Mouse (Mus musculus): ENCODE results near the gene Aym1. TPM values are rescaled to one million over a fixed set of nuclear protein-coding genes. Genes with fewer than 3 reads are reported as not detected.

Aym1 gene
- total and polyA plus RNA-seq, 3 experiments = not detected

GRCm38 (mm10) chr5:113407346-113407745, 50.3 kb downstream of the Aym1 start:
- no peak overlapping the region for H3K4me3 ChIP-seq (ENCODE audit: low read depth, low read length)
- H3K36me3 ChIP-seq (replicated peaks) = no peaks in the 10 kb centered on the region
- ATAC-seq (ENCODE audit: extremely low read depth, insufficient number of reproducible peaks, low FRiP score, poor library complexity, severe bottlenecking) (no peak), DNase-seq (ENCODE audit: low spot score) (no peak)
- H3K27me3 ChIP-seq (ENCODE audit: insufficient read depth, low read length) = no peaks in the 10 kb centered on the region
- TF ChIP-seq GATA2 (IDR thresholded peaks at IDR 0.05; ENCODE audit: borderline replicate concordance, low read depth, low read length) (no peak), CTCF (IDR thresholded peaks at IDR 0.05; ENCODE audit: low read depth, low read length) (no peak), POLR2AphosphoS5 (IDR thresholded peaks at IDR 0.05; ENCODE audit: insufficient replicate concordance, low read depth, low read length) (no peak)
- no peaks in the 10 kb centered on the region for H3K4me1 ChIP-seq (ENCODE audit: insufficient read depth, low read depth, low read length)
- peaks cover 88% of the 10 kb centered on the region for H3K9me3 ChIP-seq (replicated peaks)

Other genes with a start within 250 kb of the Aym1 start
- not detected in 2 replicates for gene 2900026A02Rik, start 136.1 kb upstream of the Aym1 start, total RNA-seq (2014; fragmentation: Nextera tagmentation)
- 0.05 and 0.06 TPM in 2 replicates for gene 2900026A02Rik, start 136.1 kb upstream of the Aym1 start, total RNA-seq (2017)
- gene 2900026A02Rik, start 136.1 kb upstream of the Aym1 start, polyA plus RNA-seq (2012) = not detected in 2 replicates
- not detected in 2 replicates for gene Tmem211, start 130.4 kb upstream of the Aym1 start, total RNA-seq (2014; fragmentation: Nextera tagmentation)
- not detected in 2 replicates for gene Tmem211, start 130.4 kb upstream of the Aym1 start, total RNA-seq (2017)
- gene Tmem211, start 130.4 kb upstream of the Aym1 start, polyA plus RNA-seq (2012) = not detected in 2 replicates
- gene Sgsm1, start 46.5 kb upstream of the Aym1 start, total RNA-seq (2014; fragmentation: Nextera tagmentation) = not detected in 2 replicates
- under 0.01 and 0.05 TPM in 2 replicates for gene Sgsm1, start 46.5 kb upstream of the Aym1 start, total RNA-seq (2017)
- gene Sgsm1, start 46.5 kb upstream of the Aym1 start, polyA plus RNA-seq (2012) = not detected in 2 replicates
- not detected in 2 replicates for gene Wscd2, start 133.0 kb downstream of the Aym1 start, total RNA-seq (2014; fragmentation: Nextera tagmentation)
- gene Wscd2, start 133.0 kb downstream of the Aym1 start, total RNA-seq (2017) = 0.06 and 0.27 TPM in 2 replicates
- not detected in 2 replicates for gene Wscd2, start 133.0 kb downstream of the Aym1 start, polyA plus RNA-seq (2012)